Mouse (Mus musculus) intestine, embryonic 16.5 days (tissue): ENCODE measurements around the gene Abhd15. TPM values are rescaled to one million over a fixed set of nuclear protein-coding genes. Genes with fewer than 3 reads are reported as not detected.
"Not testable (repeated sequence)": the region's sequence is repeated elsewhere in the genome, so short reads cannot be mapped to it uniquely, and the experiment has no call there.

Source experiments
- ATAC-seq: fragments of 200-750 bp; cut with Nextera tagmentation; 2 replicates; pipeline ENCODE4 v1.8.0; 2017; ENCODE audit warnings: moderate TSS enrichment, moderate library complexity
- H3K27ac ChIP-seq: fragments of 300-500 bp; sonication (generic); 2 replicates; pipeline ENCODE4 v1.5.1; 2014; ENCODE audit warnings: mild to moderate bottlenecking, low read length
- H3K27me3 ChIP-seq: fragments of 300-500 bp; sonication (generic); replicated peaks from 2 replicates; pipeline ENCODE4 v1.6.1; 2014; ENCODE audit warnings: low read length, control low read depth, mixed read lengths; ENCODE audit not compliant: control insufficient read depth, insufficient read depth
- H3K36me3 ChIP-seq: fragments of 300-500 bp; sonication (generic); 2 replicates; pipeline ENCODE4 v1.6.1; 2014; ENCODE audit warnings: low read length, control low read depth; ENCODE audit not compliant: control insufficient read depth, insufficient read depth
- H3K4me1 ChIP-seq: fragments of 300-500 bp; sonication (generic); 2 replicates; pipeline ENCODE4 v1.6.1; 2014; ENCODE audit warnings: low read length, control low read depth, mixed read lengths; ENCODE audit not compliant: control insufficient read depth, insufficient read depth
- H3K4me2 ChIP-seq: fragments of 300-500 bp; sonication (generic); 2 replicates; pipeline ENCODE4 v1.6.1; 2014; ENCODE audit warnings: low read depth, low read length, control low read depth
- H3K4me3 ChIP-seq: fragments of 300-500 bp; sonication (generic); 2 replicates; pipeline ENCODE4 v1.5.1; 2014; ENCODE audit warnings: mild to moderate bottlenecking, low read length
- H3K9ac ChIP-seq: fragments of 300-500 bp; sonication (generic); 2 replicates; pipeline ENCODE4 v1.6.1; 2014; ENCODE audit warnings: low read depth, low read length
- H3K9me3 ChIP-seq: fragments of 300-500 bp; sonication (generic); 2 replicates; pipeline ENCODE4 v1.6.1; 2016; ENCODE audit warnings: low read length, control low read depth; ENCODE audit not compliant: control insufficient read depth
- WGBS: fragments of 180-500 bp; shearing (Covaris S2); extraction: QIAGEN DNeasy Blood & Tissue Kit; methylation state at CpG from one replicate; pipeline ENCODE4 v1.1.7; 2014; 5-methylcytosine and 5-hydroxymethylcytosine counted together
- polyA plus RNA-seq: library from polyadenylated mRNA; unstranded; fragments of >200 nt; fragmentation: Nextera tagmentation; extraction: Ambion mirVana; gene quantifications from 2 replicates; pipeline ENCODE4 v1.2.1, GENCODE M21; 2015

The Abhd15 gene
- polyA plus RNA-seq, 1 experiment from 2014 or later = 4.7 TPM

DNA sequence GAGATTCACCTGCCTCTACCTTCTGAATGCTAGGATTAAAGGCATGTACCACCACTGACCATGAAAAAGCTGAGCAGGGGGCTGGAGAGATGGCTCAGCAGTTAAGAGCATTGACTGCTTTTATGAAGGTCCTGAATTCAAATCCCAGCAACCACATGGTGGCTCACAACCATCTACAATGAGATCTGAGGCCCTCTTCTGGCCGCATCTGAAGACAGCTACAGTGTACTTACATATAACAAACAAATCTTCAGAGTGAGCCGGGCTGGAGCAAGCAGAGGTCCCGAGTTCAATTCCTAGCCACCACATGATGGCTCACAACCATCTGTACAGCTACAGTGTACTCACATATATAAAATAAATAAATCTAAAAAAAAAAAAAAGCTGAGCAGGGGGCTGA lies 13.5 kb downstream of the Abhd15 start:
- H3K9me3 ChIP-seq, ATAC-seq, H3K36me3 ChIP-seq, H3K4me3 ChIP-seq, H3K27me3 ChIP-seq, H3K27ac ChIP-seq, H3K4me1 ChIP-seq, H3K4me2 ChIP-seq, H3K9ac ChIP-seq: not testable (repeated sequence)
- 86% methylated on average over 3 of the region's 3 CpGs for WGBS

- 78% methylated on average over 3 of the region's 3 CpGs for WGBS
- Histone ChIP-seq H3K36me3 (no peaks in the 10 kb centered on the region), H3K27me3 (no peaks in the 10 kb centered on the region), H3K4me3 (no peak overlapping the region), H3K9ac (no peak overlapping the region), H3K27ac (no peak overlapping the region), H3K4me2 (no peak overlapping the region), H3K4me1 (no peaks in the 10 kb centered on the region), H3K9me3 (no peaks in the 10 kb centered on the region)
- no peak for ATAC-seq
These were observed 14.7 kb downstream of the Abhd15 start for GRCm38 (mm10) chr11:77529644-77530043.

- Histone ChIP-seq H3K4me1 (no peaks in the 10 kb centered on the region), H3K4me3 (no peak overlapping the region), H3K36me3 (no peaks in the 10 kb centered on the region), H3K27me3 (no peaks in the 10 kb centered on the region), H3K9me3 (no peaks in the 10 kb centered on the region), H3K9ac (no peak overlapping the region), H3K27ac (no peak overlapping the region), H3K4me2 (no peak overlapping the region)
- 86% methylated on average over 2 of the region's 2 CpGs for WGBS
- no peak for ATAC-seq
These were observed 15.9 kb downstream of the Abhd15 start for GRCm38 (mm10) chr11:77530862-77531261.

GRCm38 (mm10) chr11:77532202-77532846 lies 17.4 kb downstream of the Abhd15 start:
- H3K4me2 ChIP-seq = no peak overlapping the region
- no peak for ATAC-seq
- no peaks in the 10 kb centered on the region for H3K36me3 ChIP-seq
- H3K9me3 ChIP-seq = no peaks in the 10 kb centered on the region
- WGBS = 88% methylated on average over 4 of the region's 4 CpGs
- no peak overlapping the region for H3K4me3 ChIP-seq
- H3K9ac ChIP-seq = no peak overlapping the region
- no peaks in the 10 kb centered on the region for H3K4me1 ChIP-seq
- H3K27ac ChIP-seq = no peak overlapping the region
- H3K27me3 ChIP-seq = no peaks in the 10 kb centered on the region

GRCm38 (mm10) chr11:77545261-77545660 lies 30.3 kb downstream of the Abhd15 start:
- no peak overlapping the region for H3K9ac ChIP-seq
- no peaks in the 10 kb centered on the region for H3K9me3 ChIP-seq
- no peak overlapping the region for H3K4me2 ChIP-seq
- H3K4me1 ChIP-seq = no peaks in the 10 kb centered on the region
- H3K4me3 ChIP-seq = no peak overlapping the region
- peaks cover 14% of the 10 kb centered on the region for H3K36me3 ChIP-seq
- H3K27ac ChIP-seq = no peak overlapping the region
- WGBS = 95% methylated on average over 7 of the region's 7 CpGs
- H3K27me3 ChIP-seq = no peaks in the 10 kb centered on the region
- no peak for ATAC-seq

- no peak for ATAC-seq
- no peaks in the 10 kb centered on the region for H3K27me3 ChIP-seq
- no peak overlapping the region for H3K9ac ChIP-seq
- no peak overlapping the region for H3K27ac ChIP-seq
- WGBS = 83% methylated on average over 3 of the region's 3 CpGs
- no peaks in the 10 kb centered on the region for H3K36me3 ChIP-seq
- H3K4me3 ChIP-seq = no peak overlapping the region
- no peaks in the 10 kb centered on the region for H3K4me1 ChIP-seq
- no peak overlapping the region for H3K4me2 ChIP-seq
- no peaks in the 10 kb centered on the region for H3K9me3 ChIP-seq
These were observed 70.3 kb downstream of the Abhd15 start for GRCm38 (mm10) chr11:77585201-77585600.

Other genes with a start within 250 kb of the Abhd15 start
- gene Coro6, start 52.7 kb upstream of the Abhd15 start, polyA plus RNA-seq = not detected in 2 replicates
- 1.6 and 1.7 TPM in 2 replicates for gene Ankrd13b, start 25.4 kb upstream of the Abhd15 start, polyA plus RNA-seq
- 12.2 and 12.8 TPM in 2 replicates for gene Git1, start 21.6 kb upstream of the Abhd15 start, polyA plus RNA-seq
- gene Trp53i13, start 859 bp downstream of the Abhd15 start, polyA plus RNA-seq = 24.1 and 24.3 TPM in 2 replicates
- gene Gm10392, start 4.1 kb downstream of the Abhd15 start, polyA plus RNA-seq = 0.10 and 0.12 TPM in 2 replicates
- gene Taok1, start 92.7 kb downstream of the Abhd15 start, polyA plus RNA-seq = 9.2 and 9.8 TPM in 2 replicates
- 3.8 and 4.0 TPM in 2 replicates for gene Nufip2, start 171.0 kb downstream of the Abhd15 start, polyA plus RNA-seq
- gene Cryba1, start 210.2 kb downstream of the Abhd15 start, polyA plus RNA-seq = not detected in 2 replicates
- gene Myo18a, start 248.1 kb downstream of the Abhd15 start, polyA plus RNA-seq = 31.2 and 31.8 TPM in 2 replicates